Mouse (Mus musculus) midbrain, postnatal 0 days (tissue): ENCODE measurements around the gene Slc4a4. TPM values are rescaled to one million over a fixed set of nuclear protein-coding genes. Genes with fewer than 3 reads are reported as not detected.

ENCODE experiments used
- ATAC-seq: fragments of 200-750 bp; cut with Nextera tagmentation; 2 replicates; pipeline ENCODE4 v1.8.0; 2017; ENCODE audit warnings: moderate number of reproducible peaks, mild to moderate bottlenecking, moderate TSS enrichment, moderate library complexity; ENCODE audit not compliant: low FRiP score
- DNase-seq: peaks from one replicate; pipeline ENCODE4 v3.0.0-alpha.2; 2015; ENCODE audit warnings: low spot score
- H3K27ac ChIP-seq: fragments of 300-500 bp; sonication (generic); 2 replicates; pipeline ENCODE4 v1.5.1; 2014; ENCODE audit warnings: low read depth, mild to moderate bottlenecking, low read length, mixed read lengths
- H3K27me3 ChIP-seq: fragments of 300-500 bp; sonication (generic); 2 replicates; pipeline ENCODE4 v1.6.1; 2014; ENCODE audit warnings: low read length, control low read depth, mixed read lengths; ENCODE audit not compliant: insufficient read depth
- H3K36me3 ChIP-seq: fragments of 300-500 bp; sonication (generic); 2 replicates; pipeline ENCODE4 v1.6.1; 2014; ENCODE audit warnings: low read length, control low read depth, mixed read lengths; ENCODE audit not compliant: insufficient read depth
- H3K4me1 ChIP-seq: fragments of 300-500 bp; sonication (generic); 2 replicates; pipeline ENCODE4 v1.6.1; 2014; ENCODE audit warnings: mild to moderate bottlenecking, control low read depth, antibody characterized with exemption, low read length, mixed read lengths; ENCODE audit not compliant: insufficient read depth
- H3K4me2 ChIP-seq: fragments of 300-500 bp; sonication (generic); 2 replicates; pipeline ENCODE4 v1.6.1; 2014; ENCODE audit warnings: low read depth, mild to moderate bottlenecking, low read length, mixed read lengths; ENCODE audit not compliant: poor library complexity, severe bottlenecking
- H3K4me3 ChIP-seq: fragments of 300-500 bp; sonication (generic); 2 replicates; pipeline ENCODE4 v1.5.1; 2014; ENCODE audit warnings: low read depth, mild to moderate bottlenecking, low read length, moderate library complexity
- H3K9ac ChIP-seq: fragments of 300-500 bp; sonication (generic); replicated peaks from 2 replicates; pipeline ENCODE4 v1.6.1; 2014; ENCODE audit warnings: mild to moderate bottlenecking, low read length, moderate library complexity, mixed read lengths; ENCODE audit not compliant: poor library complexity, severe bottlenecking
- H3K9me3 ChIP-seq: fragments of 300-500 bp; sonication (generic); 2 replicates; pipeline ENCODE4 v1.6.1; 2016; ENCODE audit warnings: low read length, control low read depth
- CTCF ChIP-seq: IDR thresholded peaks from 2 replicates; pipeline ENCODE4 v1.5.1; 2016; ENCODE audit warnings: antibody characterized with exemption, mild to moderate bottlenecking
- WGBS: fragments of 180-500 bp; shearing (Covaris S2); extraction: QIAGEN DNeasy Blood & Tissue Kit; methylation state at CpG from one replicate; pipeline ENCODE4 v1.1.7; 2014; 5-methylcytosine and 5-hydroxymethylcytosine counted together
- polyA plus RNA-seq: library from polyadenylated mRNA; unstranded; fragments of >200 nt; fragmentation: Nextera tagmentation; extraction: Ambion mirVana; gene quantifications from 2 replicates; pipeline ENCODE4 v1.2.1, GENCODE M21; 2015
- total RNA-seq: library from RNA; depleted of rRNA; stranded (reverse); fragments of >200 nt; gene quantifications from 2 replicates; pipeline ENCODE4 v1.2.3, GENCODE M21; 2014

Gene Slc4a4
- total and polyA plus RNA-seq, 2 experiments from 2014 or later = 17.4 to 57.3 TPM

DNA sequence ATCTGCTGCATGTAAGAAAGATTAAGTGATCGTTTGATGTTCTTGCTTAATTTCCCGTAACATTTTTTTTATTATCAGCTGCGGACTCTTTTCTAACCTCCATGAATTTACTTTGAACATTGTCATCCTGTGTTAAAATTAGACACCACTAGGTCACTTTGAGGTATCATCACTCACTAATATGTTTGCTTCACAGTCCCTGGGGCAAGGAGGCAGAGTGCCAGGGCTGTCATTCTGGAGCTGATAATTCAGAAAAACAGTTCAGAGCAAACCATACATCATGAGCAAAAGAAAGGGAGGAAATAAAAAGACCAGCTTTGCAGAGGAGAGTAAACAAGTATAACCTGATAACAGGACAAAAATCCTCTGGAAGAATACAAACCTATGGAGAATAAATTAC, 154.2 kb downstream of the Slc4a4 start:
- H3K9ac ChIP-seq = no peak overlapping the region
- TF ChIP-seq CTCF = no peak
- no peaks in the 10 kb centered on the region for H3K27me3 ChIP-seq
- H3K4me1 ChIP-seq = 0 out of 2 replicates have a peak, but pooled peaks cover 3% of the 10 kb centered on the region
- H3K4me3 ChIP-seq = no peak overlapping the region
- H3K9me3 ChIP-seq = no peaks in the 10 kb centered on the region
- 67% methylated on average over 3 of the region's 3 CpGs for WGBS
- H3K27ac ChIP-seq = no peak overlapping the region
- no peak for ATAC-seq
- H3K4me2 ChIP-seq = no peak overlapping the region
- H3K36me3 ChIP-seq = no peaks in the 10 kb centered on the region
- no peak for DNase-seq

DNA sequence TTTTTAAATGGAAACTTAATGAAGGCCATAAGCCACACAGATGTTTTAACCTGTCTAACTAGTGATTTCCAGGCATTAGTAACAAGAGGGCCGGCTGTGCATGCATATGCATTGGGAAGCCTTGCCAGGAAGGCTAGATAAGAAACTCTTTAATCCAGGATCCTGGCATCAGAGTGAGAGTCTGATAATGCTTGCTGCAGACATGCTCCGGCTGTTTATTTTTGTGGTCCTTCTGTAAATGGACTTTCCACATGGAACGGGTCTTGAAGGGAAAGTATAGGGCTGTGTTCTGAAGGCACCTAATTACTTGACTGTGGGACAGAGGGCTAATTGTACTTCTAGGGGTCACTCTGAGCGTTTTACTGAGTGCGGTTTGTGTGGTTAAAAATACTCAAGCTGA, 157.2 kb downstream of the Slc4a4 start:
- H3K9me3 ChIP-seq = no peaks in the 10 kb centered on the region
- TF ChIP-seq CTCF = no peak
- no peak overlapping the region for H3K4me3 ChIP-seq
- H3K4me2 ChIP-seq = no peak overlapping the region
- WGBS = 65% methylated on average over 5 of the region's 5 CpGs
- ATAC-seq = no peak
- no peaks in the 10 kb centered on the region for H3K27me3 ChIP-seq
- no peak for DNase-seq
- no peaks in the 10 kb centered on the region for H3K36me3 ChIP-seq
- H3K27ac ChIP-seq = no peak overlapping the region
- H3K4me1 ChIP-seq = no peaks in the 10 kb centered on the region
- H3K9ac ChIP-seq = no peak overlapping the region

DNA sequence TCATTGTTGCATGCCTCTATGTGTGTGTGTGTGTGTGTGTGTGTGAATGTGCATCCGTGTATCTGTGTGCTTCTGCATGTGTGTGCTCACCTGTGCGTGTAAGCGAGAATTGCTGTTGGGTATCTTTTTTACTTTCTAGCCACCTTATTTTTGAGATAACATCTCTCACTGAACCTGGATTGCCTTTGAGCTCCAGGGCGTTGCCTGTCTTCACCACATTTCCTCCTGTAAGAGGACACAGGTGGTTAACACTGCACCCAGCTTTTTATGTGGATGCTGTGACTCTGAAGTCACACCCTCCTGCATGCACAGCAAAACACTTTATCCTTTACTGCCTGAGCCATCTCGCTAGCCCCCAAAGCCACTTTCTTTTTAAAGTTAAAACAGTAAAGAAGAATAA, 158.2 kb downstream of the Slc4a4 start:
- no peaks in the 10 kb centered on the region for H3K4me1 ChIP-seq
- TF ChIP-seq CTCF = no peak
- H3K4me2 ChIP-seq = no peak overlapping the region
- no peak overlapping the region for H3K9ac ChIP-seq
- H3K27ac ChIP-seq = no peak overlapping the region
- no peak overlapping the region for H3K4me3 ChIP-seq
- WGBS = 95% methylated on average over 5 of the region's 5 CpGs
- H3K36me3 ChIP-seq = no peaks in the 10 kb centered on the region
- DNase-seq (no peak), ATAC-seq (no peak)
- H3K9me3 ChIP-seq = no peaks in the 10 kb centered on the region
- no peaks in the 10 kb centered on the region for H3K27me3 ChIP-seq

GRCm38 (mm10) chr5:89051577-89051976, 165.0 kb downstream of the Slc4a4 start:
- no peak overlapping the region for H3K4me2 ChIP-seq
- H3K36me3 ChIP-seq = no peaks in the 10 kb centered on the region
- no peaks in the 10 kb centered on the region for H3K9me3 ChIP-seq
- H3K27me3 ChIP-seq = no peaks in the 10 kb centered on the region
- no peak for DNase-seq
- H3K4me3 ChIP-seq = no peak overlapping the region
- H3K4me1 ChIP-seq = no peaks in the 10 kb centered on the region
- H3K27ac ChIP-seq = no peak overlapping the region
- H3K9ac ChIP-seq = no peak overlapping the region
- 78% methylated on average over 5 of the region's 5 CpGs for WGBS
- no peak for ATAC-seq
- no peak for TF ChIP-seq CTCF

DNA sequence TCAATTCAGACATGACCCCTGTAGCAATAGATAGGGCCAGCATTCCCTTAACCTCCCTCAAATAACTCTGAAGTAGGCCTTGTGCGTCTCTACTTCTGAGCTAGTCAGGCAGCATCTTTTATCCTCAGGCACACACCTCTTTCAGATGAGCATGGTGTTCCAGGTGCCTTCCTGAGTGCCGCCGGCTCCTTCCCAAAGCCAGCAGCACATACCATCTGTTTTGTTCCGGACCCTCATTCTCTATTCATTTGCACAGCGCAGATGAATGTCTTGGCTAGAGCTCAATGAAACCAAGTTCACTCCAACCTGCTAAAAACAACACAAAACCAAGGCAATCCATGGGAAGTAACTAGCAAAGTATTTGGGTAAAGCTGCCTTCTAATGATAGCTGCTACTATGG, 165.6 kb downstream of the Slc4a4 start:
- H3K9ac ChIP-seq = no peak overlapping the region
- WGBS = 87% methylated on average over 5 of the region's 5 CpGs
- H3K9me3 ChIP-seq = no peaks in the 10 kb centered on the region
- no peak for ATAC-seq
- H3K4me2 ChIP-seq = no peak overlapping the region
- TF ChIP-seq CTCF = no peak
- DNase-seq = no peak
- no peaks in the 10 kb centered on the region for H3K36me3 ChIP-seq
- H3K4me3 ChIP-seq = no peak overlapping the region
- no peaks in the 10 kb centered on the region for H3K4me1 ChIP-seq
- H3K27ac ChIP-seq = no peak overlapping the region
- no peaks in the 10 kb centered on the region for H3K27me3 ChIP-seq

DNA sequence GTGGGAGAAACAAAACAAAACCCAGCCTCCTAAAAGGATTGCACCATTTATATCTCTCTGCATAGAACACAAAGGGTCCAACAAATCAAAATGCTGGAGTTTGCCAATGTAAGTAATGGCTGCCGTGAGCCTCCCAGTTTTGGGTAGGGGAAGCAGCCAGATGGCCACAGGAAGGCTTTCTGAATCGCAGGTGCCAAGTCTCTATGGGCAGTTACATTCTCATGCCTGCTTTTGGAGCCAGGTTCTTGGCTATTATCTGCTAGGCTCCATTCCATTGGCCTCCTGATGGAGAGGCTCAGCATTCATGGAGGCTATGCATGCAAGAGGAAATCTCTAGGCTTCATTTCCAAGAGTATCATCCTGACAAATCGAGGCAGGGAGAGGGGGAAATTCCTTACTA, 169.0 kb downstream of the Slc4a4 start:
- WGBS = 89% methylated on average over 3 of the region's 3 CpGs
- ATAC-seq = no peak
- H3K9ac ChIP-seq = no peak overlapping the region
- no peak for TF ChIP-seq CTCF
- H3K4me2 ChIP-seq = no peak overlapping the region
- H3K9me3 ChIP-seq = no peaks in the 10 kb centered on the region
- no peak for DNase-seq
- no peaks in the 10 kb centered on the region for H3K36me3 ChIP-seq
- no peaks in the 10 kb centered on the region for H3K4me1 ChIP-seq
- no peak overlapping the region for H3K4me3 ChIP-seq
- H3K27ac ChIP-seq = no peak overlapping the region
- H3K27me3 ChIP-seq = no peaks in the 10 kb centered on the region

GRCm38 (mm10) chr5:89056370-89056769, 169.8 kb downstream of the Slc4a4 start:
- Histone ChIP-seq H3K36me3 (no peaks in the 10 kb centered on the region), H3K9me3 (no peaks in the 10 kb centered on the region), H3K9ac (no peak overlapping the region), H3K27me3 (no peaks in the 10 kb centered on the region), H3K4me2 (no peak overlapping the region), H3K4me1 (no peaks in the 10 kb centered on the region), H3K4me3 (no peak overlapping the region), H3K27ac (no peak overlapping the region)
- no peak for TF ChIP-seq CTCF
- 88% methylated on average over 2 of the region's 2 CpGs for WGBS
- DNase-seq (no peak), ATAC-seq (no peak)
